Mouse (Mus musculus) hematopoietic stem cell, adult 5-6 weeks (primary cell): ENCODE data around the gene Nudt5. TPM values are rescaled to one million over a fixed set of nuclear protein-coding genes. Genes with fewer than 3 reads are reported as not detected.

Experiments used
- total RNA-seq: library from RNA; stranded (forward); fragments of 172-1452, 232-1000 nt; gene quantifications from 2 replicates; pipeline ENCODE4 v1.2.3, GENCODE M21; 2017

The Nudt5 gene
- total RNA-seq, 1 experiment from 2014 or later = 53.1 TPM

Other genes starting within 250 kb of the Nudt5 start
- 7.8 and 16.4 TPM in 2 replicates for gene Camk1d, start 130.5 kb upstream of the Nudt5 start, total RNA-seq
- gene Cdc123, start 145 bp downstream of the Nudt5 start, total RNA-seq = 91.4 and 98.6 TPM in 2 replicates
- not detected in 2 replicates for gene Gm13199, start 17.9 kb downstream of the Nudt5 start, total RNA-seq
- gene Sec61a2, start 50.4 kb downstream of the Nudt5 start, total RNA-seq = 23.4 and 24.8 TPM in 2 replicates
- 0.69 and 0.89 TPM in 2 replicates for gene Dhtkd1, start 97.8 kb downstream of the Nudt5 start, total RNA-seq
- gene Upf2, start 106.5 kb downstream of the Nudt5 start, total RNA-seq = 46.3 and 59.5 TPM in 2 replicates